Mouse (Mus musculus) myocyte (in vitro differentiated cells): ENCODE data around the gene Efr3b. TPM values are rescaled to one million over a fixed set of nuclear protein-coding genes. Genes with fewer than 3 reads are reported as not detected.
A peak's percentile ranks its signal among the peaks of the same experiment; 100 is the strongest.

Source experiments
- H3K27me3 ChIP-seq: one replicate; pipeline ENCODE4 v1.6.1; 2011; ENCODE audit not compliant: control insufficient read depth, insufficient read depth, insufficient read length
- H3K36me3 ChIP-seq: one replicate; pipeline ENCODE4 v1.6.1; 2011; ENCODE audit not compliant: control insufficient read depth, insufficient read depth
- H3K4me2 ChIP-seq: one replicate; pipeline ENCODE4 v1.6.1; 2011; ENCODE audit warnings: low read depth, control low read depth
- H3K4me3 ChIP-seq: one replicate; pipeline ENCODE4 v1.5.1; 2011; ENCODE audit warnings: mild to moderate bottlenecking, control low read depth, moderate library complexity
- H3K79me2 ChIP-seq: one replicate; pipeline ENCODE4 v1.6.1; 2011; ENCODE audit not compliant: control insufficient read depth, insufficient read depth
- H3ac ChIP-seq: one replicate; pipeline ENCODE4 v1.6.1; 2011; ENCODE audit not compliant: control insufficient read depth, insufficient read length
- CEBPB ChIP-seq: IDR thresholded peaks from 2 replicates; pipeline ENCODE4 v1.6.1; 2011; ENCODE audit warnings: mild to moderate bottlenecking, moderate library complexity; ENCODE audit not compliant: poor library complexity, insufficient read depth, severe bottlenecking
- E2F4 ChIP-seq: IDR thresholded peaks from one replicate; pipeline ENCODE4 v1.6.1; 2011; ENCODE audit warnings: mild to moderate bottlenecking, control low read depth, moderate library complexity; ENCODE audit not compliant: insufficient read depth
- MAX ChIP-seq: IDR thresholded peaks from one replicate; pipeline ENCODE4 v1.6.1; 2011; ENCODE audit warnings: low read depth, mild to moderate bottlenecking, control low read depth
- MYOD1 ChIP-seq, 3 experiments: IDR thresholded peaks; one replicate each; pipeline ENCODE4 v1.6.1; 2011; ENCODE audit warnings: control low read depth in 2 of 3, low read depth in 2 of 3, mild to moderate bottlenecking in 2 of 3, moderate library complexity in 1 of 3; ENCODE audit not compliant: insufficient read length in 2 of 3, control insufficient read depth in 1 of 3
- MYOG ChIP-seq, 3 experiments: IDR thresholded peaks; one replicate each; pipeline ENCODE4 v1.6.1; 2011; ENCODE audit warnings: control low read depth in 2 of 3, low read depth in 2 of 3, mild to moderate bottlenecking in 2 of 3; ENCODE audit not compliant: insufficient read length in 2 of 3, control insufficient read depth in 1 of 3, insufficient read depth in 1 of 3
- POLR2A ChIP-seq: IDR thresholded peaks from one replicate; pipeline ENCODE4 v1.6.1; 2011; ENCODE audit warnings: low read depth, mild to moderate bottlenecking, control low read depth, moderate library complexity; ENCODE audit not compliant: insufficient read length
- POLR2AphosphoS2 ChIP-seq: IDR thresholded peaks from one replicate; pipeline ENCODE4 v1.6.1; 2011; ENCODE audit warnings: low read depth, control low read depth; ENCODE audit not compliant: insufficient read length
- REST ChIP-seq: IDR thresholded peaks from one replicate; pipeline ENCODE4 v1.6.1; 2011; ENCODE audit warnings: mild to moderate bottlenecking, control low read depth, moderate library complexity; ENCODE audit not compliant: insufficient read depth, insufficient read length
- SRF ChIP-seq: IDR thresholded peaks from one replicate; pipeline ENCODE4 v1.6.1; 2011; ENCODE audit warnings: low read depth; ENCODE audit not compliant: control insufficient read depth, insufficient read length
- TCF12 ChIP-seq: IDR thresholded peaks from one replicate; pipeline ENCODE4 v1.6.1; 2011; ENCODE audit warnings: mild to moderate bottlenecking, control low read depth; ENCODE audit not compliant: poor library complexity, insufficient read depth, severe bottlenecking
- TCF3 ChIP-seq: IDR thresholded peaks from one replicate; pipeline ENCODE4 v1.6.1; 2011; ENCODE audit warnings: low read depth, control low read depth; ENCODE audit not compliant: insufficient read length
- USF1 ChIP-seq: IDR thresholded peaks from one replicate; pipeline ENCODE4 v1.6.1; 2011; ENCODE audit warnings: low read depth, mild to moderate bottlenecking, control low read depth, moderate library complexity
- polyA plus RNA-seq: library from polyadenylated mRNA; unstranded; fragments of >200 nt; fragmentation: generic; extraction: Trizol; gene quantifications from one replicate; pipeline ENCODE4 v1.2.1, GENCODE M21; 2012; ENCODE audit warnings: missing spikeins

Efr3b gene
- 0.02 TPM for polyA plus RNA-seq

- H3K4me2 ChIP-seq = peak within 1 kb of the TSS; percentile 92
- H3K27me3 ChIP-seq = peaks cover 20% of the 10 kb centered on the region
- no peak within 1 kb of the TSS for H3K4me3 ChIP-seq
- H3K36me3 ChIP-seq = no peaks in the 10 kb centered on the region
- no peak for TF ChIP-seq POLR2A
- no peak for TF ChIP-seq SRF
- no peak for TF ChIP-seq REST
- TF ChIP-seq CEBPB = no peak
- no peak for TF ChIP-seq MAX
- no peak for TF ChIP-seq MYOG (IDR thresholded peaks at IDR 0.05; ENCODE audit: control insufficient read depth in 1 of 3, insufficient read depth in 1 of 3, insufficient read length in 2 of 3, low read depth in 2 of 3)
- no peak for TF ChIP-seq E2F4
- no peaks in the 10 kb centered on the region for H3K79me2 ChIP-seq
- H3ac ChIP-seq = peak within 1 kb of the TSS; percentile 2
Observed at GRCm38 (mm10) chr12:4038061-4039041, at the start of gene Efr3b. Gene Efr3b (minus strand): TSS chr12:4038915.

- H3K27me3 ChIP-seq = no peaks in the 10 kb centered on the region
- H3K36me3 ChIP-seq = peaks cover under 1% of the 10 kb centered on the region
- H3K79me2 ChIP-seq = peaks cover 7% of the 10 kb centered on the region
- peak overlapping the region; percentile 49 for H3ac ChIP-seq
- TF ChIP-seq E2F4 = no peak
- peak overlapping the region; percentile 43 for H3K4me3 ChIP-seq
- H3K4me2 ChIP-seq = peak overlapping the region; percentile 70
Observed at GRCm38 (mm10) chr12:4083441-4083840, 44.7 kb upstream of the Efr3b start.

- TF ChIP-seq USF1 (peak; percentile 63), E2F4 (no peak), SRF (peak; percentile 8), TCF3 (no peak), REST (peak; percentile 10), TCF12 (no peak), MYOG (IDR thresholded peaks at IDR 0.05; ENCODE audit: control insufficient read depth in 1 of 3, insufficient read depth in 1 of 3, insufficient read length in 2 of 3, low read depth in 2 of 3) (no peak), POLR2A (peak; percentile 92), MYOD1 (IDR thresholded peaks at IDR 0.05; ENCODE audit: control insufficient read depth in 1 of 3, insufficient read length in 2 of 3, low read depth in 2 of 3) (peak in 1 of 3 experiments; percentile 2), POLR2AphosphoS2 (peak; percentile 85), MAX (peak; percentile 73), CEBPB (peak; percentile 31; the same call in 1 of the 2 replicates)
- peak within 1 kb of the TSS; percentile 43 for H3K4me3 ChIP-seq
- H3ac ChIP-seq = peak within 1 kb of the TSS; percentile 49
- peaks cover 5% of the 10 kb centered on the region for H3K27me3 ChIP-seq
- H3K79me2 ChIP-seq = peaks cover 7% of the 10 kb centered on the region
- no peaks in the 10 kb centered on the region for H3K36me3 ChIP-seq
- H3K4me2 ChIP-seq = peak within 1 kb of the TSS; percentile 70
Observed at GRCm38 (mm10) chr12:4082132-4083001, 43.7 kb upstream of the Efr3b start, which contains the start of gene Dnajc27. Gene Dnajc27 (plus strand): TSS chr12:4082583.

GRCm38 (mm10) chr12:4080311-4080710, 41.6 kb upstream of the Efr3b start:
- peaks cover 7% of the 10 kb centered on the region for H3K79me2 ChIP-seq
- H3K4me2 ChIP-seq = no peak overlapping the region
- H3K27me3 ChIP-seq = peaks cover 11% of the 10 kb centered on the region
- H3K36me3 ChIP-seq = no peaks in the 10 kb centered on the region
- TF ChIP-seq USF1 (no peak), E2F4 (no peak), CEBPB (no peak), TCF12 (no peak), TCF3 (no peak), MYOG (IDR thresholded peaks at IDR 0.05; ENCODE audit: control insufficient read depth in 1 of 3, insufficient read depth in 1 of 3, insufficient read length in 2 of 3, low read depth in 2 of 3) (no peak), REST (no peak), SRF (no peak), POLR2A (no peak), MYOD1 (IDR thresholded peaks at IDR 0.05; ENCODE audit: control insufficient read depth in 1 of 3, insufficient read length in 2 of 3, low read depth in 2 of 3) (no peak), MAX (no peak), POLR2AphosphoS2 (no peak)
- H3K4me3 ChIP-seq = no peak overlapping the region
- no peak overlapping the region for H3ac ChIP-seq

GRCm38 (mm10) chr12:4078069-4078468, 39.4 kb upstream of the Efr3b start:
- H3K79me2 ChIP-seq = peaks cover 1% of the 10 kb centered on the region
- H3K36me3 ChIP-seq = no peaks in the 10 kb centered on the region
- no peak overlapping the region for H3ac ChIP-seq
- peaks cover 16% of the 10 kb centered on the region for H3K27me3 ChIP-seq
- H3K4me2 ChIP-seq = no peak overlapping the region
- no peak overlapping the region for H3K4me3 ChIP-seq
- TF ChIP-seq E2F4 (no peak), TCF3 (no peak), MYOG (IDR thresholded peaks at IDR 0.05; ENCODE audit: control insufficient read depth in 1 of 3, insufficient read depth in 1 of 3, insufficient read length in 2 of 3, low read depth in 2 of 3) (no peak), USF1 (no peak), MYOD1 (IDR thresholded peaks at IDR 0.05; ENCODE audit: control insufficient read depth in 1 of 3, insufficient read length in 2 of 3, low read depth in 2 of 3) (no peak), CEBPB (no peak), MAX (no peak), POLR2A (no peak), REST (no peak), SRF (no peak), TCF12 (no peak)
